Mouse (Mus musculus): ENCODE results near the gene Slc13a1. TPM values are rescaled to one million over a fixed set of nuclear protein-coding genes. Genes with fewer than 3 reads are reported as not detected.

The Slc13a1 gene
- polyA plus RNA-seq, 1 experiment from 2014 or later = 0.13 TPM

DNA sequence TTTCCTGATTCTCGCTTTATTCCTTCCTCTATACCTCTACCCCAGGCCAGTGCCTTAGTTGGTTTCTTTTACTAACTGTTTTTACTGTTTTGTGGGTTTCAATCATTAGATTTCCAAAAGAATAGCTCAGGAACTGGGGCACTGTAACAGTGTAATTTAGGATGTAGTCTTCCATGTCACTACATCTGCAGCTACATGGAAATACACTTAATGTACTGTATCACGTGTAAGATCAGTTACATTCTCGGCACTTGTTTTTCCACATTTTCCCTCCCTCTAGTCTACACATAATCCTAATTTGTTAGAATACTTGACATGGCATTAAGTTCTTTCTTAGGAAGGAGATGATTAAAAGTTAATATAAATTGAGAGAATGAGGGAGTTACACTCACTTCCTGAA is 108.1 kb downstream of the Slc13a1 start:
- Histone ChIP-seq H3K4me2 (replicated peaks) (no peak overlapping the region), H3K9ac (no peak overlapping the region), H3K9me3 (no peaks in the 10 kb centered on the region), H3K36me3 (no peaks in the 10 kb centered on the region), H3K4me1 (no peaks in the 10 kb centered on the region), H3K27ac (no peak overlapping the region), H3K4me3 (no peak overlapping the region), H3K27me3 (replicated peaks) (no peaks in the 10 kb centered on the region)
- WGBS = 87% methylated on average over 3 of the region's 3 CpGs
- ATAC-seq (ENCODE audit: low FRiP score, low read depth) = no peak

DNA sequence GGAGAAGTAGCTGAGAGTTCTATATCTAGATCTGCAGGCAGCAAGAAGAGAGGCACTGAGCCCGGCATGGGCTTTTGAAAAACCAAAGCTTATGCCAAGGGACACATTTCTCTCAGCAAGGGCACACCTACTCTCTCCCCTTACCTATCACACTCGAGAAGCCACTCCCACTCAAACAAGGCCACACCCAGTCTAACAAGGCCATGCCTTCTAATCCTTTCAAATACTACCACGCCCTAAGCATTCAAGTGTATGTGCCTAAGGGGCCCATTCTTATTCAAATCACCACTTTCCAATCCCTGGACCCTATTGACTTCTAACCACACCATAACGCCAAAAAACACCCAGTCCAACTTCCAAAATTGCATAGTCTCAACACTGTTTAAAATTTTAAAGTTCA is 112.8 kb downstream of the Slc13a1 start:
- Histone ChIP-seq H3K4me2 (replicated peaks) (no peak overlapping the region), H3K4me3 (no peak overlapping the region), H3K9ac (no peak overlapping the region), H3K9me3 (no peaks in the 10 kb centered on the region), H3K4me1 (no peaks in the 10 kb centered on the region), H3K27ac (no peak overlapping the region), H3K27me3 (replicated peaks) (no peaks in the 10 kb centered on the region), H3K36me3 (no peaks in the 10 kb centered on the region)
- WGBS = 91% methylated on average over 4 of the region's 4 CpGs
- ATAC-seq (ENCODE audit: low FRiP score, low read depth) = no peak

DNA sequence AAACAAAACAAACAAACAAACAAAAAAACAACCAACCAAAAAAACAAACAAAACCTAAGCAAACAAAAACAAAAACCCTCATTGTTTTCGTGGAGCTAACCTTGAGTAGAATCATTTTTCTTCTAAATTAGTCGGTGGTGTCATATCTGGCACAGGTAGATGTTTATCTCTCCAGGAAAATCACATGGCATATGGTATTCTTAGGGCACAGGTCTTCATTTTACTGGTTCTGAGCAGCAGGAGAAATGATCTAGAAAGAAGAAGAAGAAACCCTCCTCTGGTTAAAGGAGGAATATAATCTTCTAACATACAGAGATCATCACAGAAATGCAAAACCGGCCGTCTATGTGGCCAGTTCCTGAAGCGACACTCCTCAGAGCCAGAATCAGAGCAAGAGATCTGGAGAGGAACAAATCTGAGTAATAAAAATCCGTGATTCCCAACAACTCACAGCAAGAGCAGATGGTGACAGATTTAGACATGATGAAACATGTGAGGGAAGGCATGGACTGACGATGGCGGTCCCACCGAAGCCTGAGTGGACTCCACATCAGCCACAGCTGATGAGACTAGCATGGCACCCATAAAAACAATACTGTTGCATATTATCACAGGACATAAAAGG is 113.7 kb downstream of the Slc13a1 start:
- Histone ChIP-seq H3K9ac (no peak overlapping the region), H3K4me2 (replicated peaks) (no peak overlapping the region), H3K4me3 (no peak overlapping the region), H3K9me3 (no peaks in the 10 kb centered on the region), H3K4me1 (no peaks in the 10 kb centered on the region), H3K36me3 (no peaks in the 10 kb centered on the region), H3K27ac (no peak overlapping the region), H3K27me3 (replicated peaks) (no peaks in the 10 kb centered on the region)
- no peak for ATAC-seq (ENCODE audit: low FRiP score, low read depth)
- WGBS = 91% methylated on average over 9 of the region's 9 CpGs

DNA sequence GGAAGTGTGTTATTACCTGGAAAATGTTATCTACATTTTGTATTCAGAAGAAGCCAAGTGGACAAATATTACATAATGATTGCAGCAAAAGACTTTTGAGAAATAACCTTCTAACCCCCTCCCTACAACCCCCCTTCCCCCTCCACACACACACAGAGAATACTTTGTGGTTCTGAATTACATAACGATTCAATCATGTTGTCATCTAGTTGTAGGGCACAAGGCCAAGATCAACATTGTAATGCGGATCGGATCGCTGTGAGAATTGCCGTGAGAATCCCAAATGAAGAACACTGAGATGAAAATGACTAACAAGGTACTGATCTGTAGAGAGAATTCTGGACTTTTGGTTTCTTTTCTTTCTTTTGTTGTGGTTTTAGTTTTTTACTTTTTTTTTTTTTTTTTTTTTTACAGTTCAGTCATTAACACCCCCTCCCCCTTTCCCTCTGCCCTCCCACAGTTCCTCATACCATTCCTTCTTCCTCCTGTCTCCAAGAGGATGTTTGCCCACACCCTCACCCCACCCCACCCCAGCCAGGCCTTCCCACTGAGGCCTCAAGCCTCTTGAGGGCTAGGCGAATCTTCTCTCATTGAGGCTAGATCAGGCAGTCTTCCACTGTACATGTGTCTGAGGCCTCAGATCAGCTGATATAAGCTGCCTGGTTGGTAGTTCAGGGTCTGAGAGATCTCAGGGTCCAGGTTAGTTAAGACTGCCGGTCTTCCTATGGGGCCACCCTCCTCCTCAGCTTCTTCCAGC is 120.7 kb downstream of the Slc13a1 start:
- Histone ChIP-seq H3K36me3 (no peaks in the 10 kb centered on the region), H3K9ac (no peak overlapping the region), H3K27me3 (replicated peaks) (no peaks in the 10 kb centered on the region), H3K4me1 (no peaks in the 10 kb centered on the region), H3K9me3 (no peaks in the 10 kb centered on the region), H3K4me2 (replicated peaks) (no peak overlapping the region), H3K4me3 (no peak overlapping the region), H3K27ac (no peak overlapping the region)
- 59% methylated on average over 7 of the region's 7 CpGs for WGBS
- no peak for ATAC-seq (ENCODE audit: low FRiP score, low read depth)

DNA sequence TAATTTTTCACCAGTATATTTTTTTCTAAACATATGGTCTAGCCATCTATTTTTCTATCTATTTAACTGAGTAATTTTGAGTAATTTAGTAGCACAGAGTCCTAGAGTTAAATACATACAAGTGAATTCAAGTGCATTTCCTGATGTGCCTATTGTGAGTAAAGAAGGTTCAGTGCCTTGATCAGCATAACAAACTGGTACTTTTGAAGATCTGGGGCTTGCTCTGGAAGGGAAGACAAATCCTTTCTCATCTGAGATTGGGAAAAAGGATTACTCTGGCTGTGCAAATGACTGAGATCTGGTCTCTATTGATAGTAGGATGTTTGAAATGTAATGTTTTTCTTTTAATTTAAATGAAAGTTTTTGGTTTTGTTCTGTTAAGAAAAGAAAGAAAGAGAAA is 124.4 kb downstream of the Slc13a1 start:
- no peak for ATAC-seq (ENCODE audit: low FRiP score, low read depth)
- Histone ChIP-seq H3K27me3 (replicated peaks) (no peaks in the 10 kb centered on the region), H3K9ac (no peak overlapping the region)

More for the DNA sequence above, 124.4 kb downstream of the Slc13a1 start:
- H3K9me3 ChIP-seq = no peaks in the 10 kb centered on the region
- H3K4me1 ChIP-seq = no peaks in the 10 kb centered on the region
- H3K27ac ChIP-seq = no peak overlapping the region
- no peaks in the 10 kb centered on the region for H3K36me3 ChIP-seq
- no peak overlapping the region for H3K4me2 ChIP-seq (replicated peaks)
- H3K4me3 ChIP-seq = no peak overlapping the region

Small RNA genes lying within 50 kb of the gene (microRNA-seq; reads per million reads assigned to microRNA genes)
- gene Gm26386 = not detected

Other genes starting within 250 kb of the Slc13a1 start
- not detected in 2 replicates for gene Tas2r118, start 198.0 kb downstream of the Slc13a1 start, polyA plus RNA-seq (2016; fragmentation: Nextera tagmentation; extraction: Ambion mirVana)

Measured in neural tube, embryonic 12.5 days (tissue).